Mouse (Mus musculus) lung, embryonic 15.5 days (tissue): ENCODE measurements around the gene Zmynd8. TPM values are rescaled to one million over a fixed set of nuclear protein-coding genes. Genes with fewer than 3 reads are reported as not detected.

Experiments
- ATAC-seq: fragments of 200-750 bp; cut with Nextera tagmentation; 2 replicates; pipeline ENCODE4 v1.8.0; 2017; ENCODE audit warnings: moderate number of reproducible peaks, borderline replicate concordance; ENCODE audit not compliant: low FRiP score, low TSS enrichment; ENCODE audit errors: extremely low read depth
- H3K27ac ChIP-seq: fragments of 300-500 bp; sonication (generic); 2 replicates; pipeline ENCODE4 v1.5.1; 2015; ENCODE audit warnings: moderate library complexity, mild to moderate bottlenecking, inconsistent platforms
- H3K27me3 ChIP-seq: fragments of 300-500 bp; sonication (generic); 2 replicates; pipeline ENCODE4 v1.6.1; 2015; ENCODE audit warnings: inconsistent platforms
- H3K36me3 ChIP-seq: fragments of 300-500 bp; sonication (generic); 2 replicates; pipeline ENCODE4 v1.6.1; 2015; ENCODE audit warnings: inconsistent platforms
- H3K4me1 ChIP-seq: fragments of 300-500 bp; sonication (generic); 2 replicates; pipeline ENCODE4 v1.6.1; 2015; ENCODE audit warnings: inconsistent platforms
- H3K4me2 ChIP-seq: fragments of 300-500 bp; sonication (generic); 2 replicates; pipeline ENCODE4 v1.6.1; 2015; ENCODE audit warnings: inconsistent platforms, mild to moderate bottlenecking, moderate library complexity
- H3K4me3 ChIP-seq: fragments of 300-500 bp; sonication (generic); 2 replicates; pipeline ENCODE4 v1.5.1; 2015; ENCODE audit warnings: mild to moderate bottlenecking, inconsistent platforms
- H3K9ac ChIP-seq: fragments of 300-500 bp; sonication (generic); 2 replicates; pipeline ENCODE4 v1.6.1; 2015; ENCODE audit warnings: inconsistent platforms
- H3K9me3 ChIP-seq: fragments of 300-500 bp; sonication (generic); 2 replicates; pipeline ENCODE4 v1.6.1; 2016; ENCODE audit warnings: inconsistent platforms
- WGBS: fragments of 180-500 bp; shearing (Covaris S2); methylation state at CpG from one replicate; pipeline ENCODE4 v1.1.7; 2015; 5-methylcytosine and 5-hydroxymethylcytosine counted together
- polyA plus RNA-seq: library from polyadenylated mRNA; unstranded; fragments of >200 nt; fragmentation: Nextera tagmentation; extraction: Ambion mirVana; gene quantifications from 2 replicates; pipeline ENCODE4 v1.2.1, GENCODE M21; 2015

The Zmynd8 gene
- polyA plus RNA-seq, 1 experiment from 2014 or later: 46.0 TPM

DNA sequence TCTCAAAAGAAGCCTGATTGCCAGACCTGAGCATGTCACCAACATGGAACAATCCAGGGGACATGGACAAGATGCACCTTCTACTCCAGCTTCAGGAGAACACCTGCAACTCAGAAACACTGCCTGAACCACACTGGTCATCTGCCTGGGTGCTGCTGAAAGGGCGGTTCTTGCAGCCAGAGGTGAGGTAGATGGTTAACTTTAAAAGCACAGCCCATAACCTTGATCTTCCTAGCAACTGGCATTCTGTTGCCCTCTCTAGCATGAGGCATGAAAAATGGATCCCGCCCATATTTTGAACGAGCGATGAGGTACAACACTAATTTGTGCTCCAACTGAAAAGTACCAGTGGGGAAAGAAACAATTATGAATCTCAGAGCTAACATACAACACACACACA, 21.6 kb downstream of the Zmynd8 start:
- no peak overlapping the region for H3K4me3 ChIP-seq
- H3K9ac ChIP-seq: no peak overlapping the region
- H3K27ac ChIP-seq: peak overlapping the region; percentile 69
- peaks cover 94% of the 10 kb centered on the region for H3K4me1 ChIP-seq
- ATAC-seq: no peak
- H3K9me3 ChIP-seq: no peaks in the 10 kb centered on the region
- WGBS: 71% methylated on average over 4 of the region's 4 CpGs
- no peak overlapping the region; the same call in 1 of the 2 replicates for H3K4me2 ChIP-seq
- H3K27me3 ChIP-seq: no peaks in the 10 kb centered on the region
- peaks cover 9% of the 10 kb centered on the region; the same call in 1 of the 2 replicates for H3K36me3 ChIP-seq

DNA sequence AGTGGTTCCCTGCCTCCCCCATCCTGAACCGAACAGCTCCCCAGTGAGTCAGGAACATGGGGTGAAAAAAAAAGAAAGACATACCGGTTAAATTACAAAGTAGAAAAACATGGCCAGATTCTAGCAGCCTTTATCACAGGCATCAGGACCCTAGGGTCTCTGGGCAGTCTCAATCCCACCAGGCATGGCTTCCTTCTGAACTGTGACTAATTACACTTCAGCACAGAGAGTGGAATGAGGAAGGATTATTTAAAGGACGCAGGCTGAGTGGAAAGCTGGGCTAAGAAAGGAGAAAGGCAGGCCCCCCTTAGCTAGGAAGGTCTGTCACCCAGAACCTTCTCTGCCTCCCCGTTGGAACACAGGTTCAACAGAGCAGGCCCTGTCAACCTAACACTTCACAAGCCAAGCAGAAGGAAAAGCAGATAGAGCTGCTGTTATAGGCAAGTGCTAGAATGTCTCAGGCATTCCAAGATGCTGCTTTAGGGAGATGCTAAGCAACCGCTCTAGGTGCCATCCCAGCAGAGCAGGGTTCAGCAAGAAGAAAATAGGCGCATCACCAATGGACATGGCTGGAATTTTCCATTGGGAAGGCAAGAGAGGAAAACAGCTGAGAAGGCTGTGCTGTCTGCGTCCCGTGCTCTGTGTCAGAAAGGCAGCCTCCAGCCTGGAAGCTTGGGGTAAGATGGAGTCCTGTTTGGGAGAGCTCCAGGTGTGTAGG, 22.5 kb downstream of the Zmynd8 start:
- peak overlapping the region; percentile 23; the same call in 1 of the 2 replicates for H3K9ac ChIP-seq
- no peaks in the 10 kb centered on the region for H3K9me3 ChIP-seq
- WGBS: 50% methylated on average over 8 of the region's 8 CpGs
- ATAC-seq: no peak
- peak overlapping the region; percentile 80 for H3K27ac ChIP-seq
- no peaks in the 10 kb centered on the region for H3K27me3 ChIP-seq
- H3K4me1 ChIP-seq: peaks cover 86% of the 10 kb centered on the region
- peaks cover 16% of the 10 kb centered on the region; the same call in 1 of the 2 replicates for H3K36me3 ChIP-seq
- H3K4me2 ChIP-seq: 0 out of 2 replicates have a peak overlapping the region, but pooled peaks have one; percentile 7
- no peak overlapping the region for H3K4me3 ChIP-seq

- Histone ChIP-seq H3K27ac (peak overlapping the region; percentile 80), H3K4me1 (peaks cover 77% of the 10 kb centered on the region), H3K9me3 (no peaks in the 10 kb centered on the region), H3K27me3 (no peaks in the 10 kb centered on the region), H3K36me3 (peaks cover 23% of the 10 kb centered on the region; the same call in 1 of the 2 replicates), H3K9ac (peak overlapping the region; percentile 21; the same call in 1 of the 2 replicates), H3K4me3 (no peak overlapping the region), H3K4me2 (no peak overlapping the region)
- WGBS: 26% methylated on average over 13 of the region's 13 CpGs
- no peak for ATAC-seq
These were observed 23.3 kb downstream of the Zmynd8 start for GRCm38 (mm10) chr2:165875406-165875955.

- Histone ChIP-seq H3K9ac (peak overlapping the region; percentile 21; the same call in 1 of the 2 replicates), H3K36me3 (peaks cover 26% of the 10 kb centered on the region; the same call in 1 of the 2 replicates), H3K4me2 (peak overlapping the region; percentile 23; the same call in 1 of the 2 replicates), H3K9me3 (no peaks in the 10 kb centered on the region), H3K4me1 (peaks cover 76% of the 10 kb centered on the region), H3K27ac (peak overlapping the region; percentile 80), H3K4me3 (no peak overlapping the region), H3K27me3 (no peaks in the 10 kb centered on the region)
- ATAC-seq: peak; percentile 82
- 27% methylated on average over 13 of the region's 13 CpGs for WGBS
These were observed 24.1 kb downstream of the Zmynd8 start for GRCm38 (mm10) chr2:165874461-165875339.

DNA sequence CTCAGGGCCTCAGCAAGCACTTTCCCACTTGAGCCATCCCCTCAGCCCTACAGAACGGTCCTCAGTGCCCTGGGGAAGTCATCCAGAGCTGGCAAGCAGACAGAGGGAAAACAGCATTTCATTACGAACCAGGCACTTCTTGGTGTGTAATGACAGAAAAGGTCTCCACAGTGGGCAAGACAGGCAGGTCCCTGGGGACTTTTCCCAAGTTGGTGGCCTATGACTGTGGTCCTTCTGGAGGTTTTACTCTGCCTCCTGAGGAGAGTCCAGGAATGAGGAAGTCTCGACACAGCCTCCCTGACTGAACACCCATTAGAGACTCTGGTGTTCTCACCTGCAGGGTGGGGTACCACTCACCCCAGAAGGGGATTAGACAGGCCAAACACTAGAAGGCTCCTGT, 25.0 kb downstream of the Zmynd8 start:
- no peaks in the 10 kb centered on the region for H3K27me3 ChIP-seq
- H3K4me2 ChIP-seq: no peak overlapping the region
- peaks cover 26% of the 10 kb centered on the region; the same call in 1 of the 2 replicates for H3K36me3 ChIP-seq
- peaks cover 76% of the 10 kb centered on the region for H3K4me1 ChIP-seq
- WGBS: 59% methylated on average over 3 of the region's 3 CpGs
- no peaks in the 10 kb centered on the region for H3K9me3 ChIP-seq
- no peak overlapping the region for H3K9ac ChIP-seq
- H3K27ac ChIP-seq: peak overlapping the region; percentile 80
- 0 out of 2 replicates have a peak, but pooled peaks have one; percentile 13 for ATAC-seq
- no peak overlapping the region for H3K4me3 ChIP-seq

DNA sequence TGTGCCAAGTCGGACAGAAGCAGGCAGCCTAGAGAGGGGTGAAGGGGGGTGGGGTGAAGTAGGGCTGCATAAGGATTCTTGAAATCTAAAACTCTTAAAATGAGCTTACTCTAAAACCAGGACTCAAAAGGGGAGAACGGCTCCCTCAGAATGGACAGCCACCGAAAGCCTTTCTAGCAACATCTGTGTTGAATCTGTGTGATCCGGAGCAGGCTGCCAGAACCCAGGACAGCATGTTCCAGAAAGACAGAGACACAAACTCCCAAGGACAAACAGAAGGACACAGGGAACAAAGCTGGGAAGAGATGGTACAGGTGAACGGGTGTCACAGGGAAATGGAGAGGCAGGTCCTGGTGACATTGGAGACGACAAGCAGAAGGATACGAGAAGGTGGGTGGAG, 25.6 kb downstream of the Zmynd8 start:
- H3K36me3 ChIP-seq: peaks cover 26% of the 10 kb centered on the region; the same call in 1 of the 2 replicates
- H3K9me3 ChIP-seq: no peaks in the 10 kb centered on the region
- 61% methylated on average over 7 of the region's 7 CpGs for WGBS
- peaks cover 77% of the 10 kb centered on the region for H3K4me1 ChIP-seq
- no peak overlapping the region for H3K4me2 ChIP-seq
- H3K27me3 ChIP-seq: no peaks in the 10 kb centered on the region
- H3K4me3 ChIP-seq: no peak overlapping the region
- H3K27ac ChIP-seq: peak overlapping the region; percentile 80
- ATAC-seq: no peak
- no peak overlapping the region for H3K9ac ChIP-seq

DNA sequence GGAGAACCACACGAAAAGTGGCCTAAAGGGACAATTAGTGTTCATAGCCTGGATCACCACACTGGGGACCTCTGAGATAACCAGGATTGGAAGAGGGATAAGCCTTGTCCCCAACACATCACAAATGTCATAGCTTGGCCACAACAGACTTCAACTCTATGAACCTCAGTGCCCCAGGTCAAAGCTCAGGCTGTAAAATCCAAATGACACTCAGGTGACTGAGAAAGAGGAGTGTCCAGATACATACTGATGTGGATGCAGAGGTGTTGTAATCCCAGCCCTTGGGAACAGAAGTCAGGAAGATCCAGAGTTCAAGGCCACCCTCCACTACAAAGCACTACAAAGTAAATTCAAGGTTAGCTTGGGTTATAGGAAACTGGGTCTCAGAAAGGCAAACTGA, 29.6 kb downstream of the Zmynd8 start:
- ATAC-seq: no peak
- Histone ChIP-seq H3K4me2 (no peak overlapping the region), H3K4me1 (peaks cover 68% of the 10 kb centered on the region), H3K27me3 (no peaks in the 10 kb centered on the region), H3K9me3 (no peaks in the 10 kb centered on the region), H3K27ac (peak overlapping the region; percentile 42), H3K36me3 (peaks cover 21% of the 10 kb centered on the region; the same call in 1 of the 2 replicates), H3K9ac (0 out of 2 replicates have a peak overlapping the region, but pooled peaks have one; percentile 3), H3K4me3 (no peak overlapping the region)
- 64% methylated on average over 1 of the region's 1 CpGs for WGBS

GRCm38 (mm10) chr2:165868522-165869175, 30.2 kb downstream of the Zmynd8 start:
- no peak overlapping the region for H3K4me2 ChIP-seq
- no peak overlapping the region for H3K4me3 ChIP-seq
- no peaks in the 10 kb centered on the region for H3K9me3 ChIP-seq
- H3K27me3 ChIP-seq: no peaks in the 10 kb centered on the region
- 64% methylated on average over 8 of the region's 8 CpGs for whole genome bisulfite sequencing
- ATAC-seq: no peak
- 0 out of 2 replicates have a peak overlapping the region, but pooled peaks have one; percentile 3 for H3K9ac ChIP-seq
- peaks cover 21% of the 10 kb centered on the region; the same call in 1 of the 2 replicates for H3K36me3 ChIP-seq
- peak overlapping the region; percentile 42 for H3K27ac ChIP-seq
- peaks cover 66% of the 10 kb centered on the region for H3K4me1 ChIP-seq

DNA sequence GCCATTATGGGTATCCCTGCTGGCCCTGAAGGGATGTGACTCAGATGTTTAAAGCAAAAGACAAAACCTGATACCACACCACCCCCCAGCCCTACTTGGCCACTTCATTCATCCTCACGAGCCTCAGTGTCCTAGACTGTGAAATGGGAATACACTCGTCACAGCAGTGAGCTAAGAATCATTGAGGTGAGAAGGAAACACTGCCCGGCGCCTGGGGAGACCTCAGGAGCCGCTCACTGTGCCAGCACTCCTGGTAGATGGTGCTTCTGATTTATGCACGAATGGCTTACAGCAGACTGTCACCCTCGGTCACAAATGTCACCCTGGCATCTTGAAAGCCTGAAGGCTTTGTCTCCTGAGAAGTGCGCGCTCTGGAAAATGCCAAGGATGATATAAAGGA, 31.3 kb downstream of the Zmynd8 start:
- ATAC-seq: no peak
- Histone ChIP-seq H3K9ac (no peak overlapping the region), H3K36me3 (peaks cover 17% of the 10 kb centered on the region; the same call in 1 of the 2 replicates), H3K4me1 (peaks cover 62% of the 10 kb centered on the region), H3K27ac (peak overlapping the region; percentile 20), H3K9me3 (no peaks in the 10 kb centered on the region), H3K4me2 (no peak overlapping the region), H3K27me3 (no peaks in the 10 kb centered on the region), H3K4me3 (no peak overlapping the region)
- 79% methylated on average over 9 of the region's 9 CpGs for WGBS

DNA sequence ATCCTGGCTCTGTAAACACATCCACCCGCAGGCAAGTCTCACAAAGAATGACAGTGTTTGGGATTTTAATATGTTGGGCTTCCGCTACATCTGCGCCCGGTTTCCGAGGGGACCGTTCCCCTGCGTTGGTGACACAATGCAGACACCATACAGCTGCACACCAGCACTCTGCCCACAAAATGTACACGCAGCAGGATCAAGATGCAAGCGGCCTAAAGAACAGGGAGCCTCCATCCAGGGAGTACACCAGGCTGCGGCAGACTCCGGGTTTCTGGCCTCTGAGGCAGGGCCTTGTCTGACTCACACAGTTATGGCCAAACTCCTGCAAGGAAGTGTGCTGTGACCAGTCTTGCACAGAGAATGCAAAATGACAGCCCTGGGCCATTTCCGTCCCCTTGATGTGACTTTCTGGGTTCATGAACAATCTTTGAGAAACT, 31.8 kb downstream of the Zmynd8 start:
- Histone ChIP-seq H3K36me3 (peaks cover 14% of the 10 kb centered on the region; the same call in 1 of the 2 replicates), H3K9ac (no peak overlapping the region), H3K4me1 (peaks cover 66% of the 10 kb centered on the region), H3K9me3 (no peaks in the 10 kb centered on the region), H3K27me3 (no peaks in the 10 kb centered on the region), H3K4me3 (no peak overlapping the region), H3K4me2 (no peak overlapping the region), H3K27ac (peak overlapping the region; percentile 20)
- 29% methylated on average over 12 of the region's 12 CpGs for WGBS
- ATAC-seq: peak; percentile 17; the same call in 1 of the 2 replicates

GRCm38 (mm10) chr2:165866412-165866811, 32.4 kb downstream of the Zmynd8 start:
- no peak for ATAC-seq
- Histone ChIP-seq H3K4me3 (no peak overlapping the region), H3K27ac (peak overlapping the region; percentile 20), H3K36me3 (peaks cover 11% of the 10 kb centered on the region; the same call in 1 of the 2 replicates), H3K4me2 (no peak overlapping the region), H3K27me3 (no peaks in the 10 kb centered on the region), H3K9me3 (no peaks in the 10 kb centered on the region), H3K9ac (no peak overlapping the region), H3K4me1 (peaks cover 67% of the 10 kb centered on the region)
- WGBS: 60% methylated on average over 8 of the region's 8 CpGs
